Mouse (Mus musculus): ENCODE results near the gene Fbxl14. TPM values are rescaled to one million over a fixed set of nuclear protein-coding genes. Genes with fewer than 3 reads are reported as not detected.
"Not testable (repeated sequence)": the region's sequence is repeated elsewhere in the genome, so short reads cannot be mapped to it uniquely, and the experiment has no call there.

Gene Fbxl14
- polyA plus RNA-seq, 1 experiment from 2014 or later: 3.1 TPM

DNA sequence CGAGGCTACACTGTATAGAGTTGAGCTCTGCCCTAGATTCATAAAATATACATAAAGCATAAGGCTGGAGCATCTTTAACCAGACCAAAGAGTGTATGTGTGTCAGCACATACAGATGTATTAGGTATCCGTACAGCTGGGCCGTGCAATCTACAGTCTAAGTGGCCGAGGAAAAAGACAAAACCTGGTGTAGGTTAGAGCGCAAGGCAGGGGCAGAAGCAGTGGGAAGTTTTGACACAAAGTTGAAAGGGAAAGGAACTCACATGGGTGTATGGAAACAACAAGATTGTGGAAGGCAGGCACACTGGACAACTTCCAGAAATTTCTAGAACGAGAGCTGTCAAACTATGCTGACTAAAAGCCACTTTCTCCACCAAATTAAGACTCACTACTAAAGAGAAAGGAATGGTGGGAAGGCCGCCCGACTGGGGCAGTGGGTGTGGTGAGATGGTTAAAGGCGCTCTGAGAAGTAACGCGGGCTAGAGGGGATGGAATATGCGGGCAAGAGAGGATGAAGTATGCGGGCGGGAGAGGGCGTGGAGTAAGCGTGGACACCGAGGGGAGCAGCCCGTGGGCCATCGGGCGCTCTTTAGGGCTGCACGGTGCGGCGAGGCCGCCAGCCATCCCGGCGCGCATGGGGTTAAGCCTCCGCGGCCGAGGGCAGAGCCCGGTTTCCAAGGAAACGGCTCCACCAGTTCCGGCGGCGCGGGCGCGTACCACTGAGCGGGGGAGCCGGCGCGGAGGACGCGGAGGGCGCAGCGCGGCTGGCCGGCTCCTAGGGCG lies 717 bp upstream of the Fbxl14 start:
- H3K27me3 ChIP-seq (ENCODE audit: control insufficient read depth, insufficient read depth, low read length): no peaks in the 10 kb centered on the region
- DNase-seq (ENCODE audit: low spot score): peak; percentile 86
- no peaks in the 10 kb centered on the region for H3K9me3 ChIP-seq (ENCODE audit: control insufficient read depth, low read length)
- H3K36me3 ChIP-seq (replicated peaks; ENCODE audit: control insufficient read depth, insufficient read depth): peaks cover 15% of the 10 kb centered on the region; the same call in 1 of the 2 replicates
- peak; percentile 94 for ATAC-seq (ENCODE audit: low FRiP score)
- peak overlapping the region; percentile 94 for H3K4me3 ChIP-seq (replicated peaks; ENCODE audit: low read length)
- peak overlapping the region; percentile 94 for H3K9ac ChIP-seq
- H3K4me2 ChIP-seq (replicated peaks): peak overlapping the region; percentile 97
- peak overlapping the region; percentile 100 for H3K27ac ChIP-seq
- H3K4me1 ChIP-seq (replicated peaks; ENCODE audit: control insufficient read depth, insufficient read depth, low read length): peaks cover 27% of the 10 kb centered on the region
- 2% methylated on average over 44 of the region's 49 CpGs for WGBS

DNA sequence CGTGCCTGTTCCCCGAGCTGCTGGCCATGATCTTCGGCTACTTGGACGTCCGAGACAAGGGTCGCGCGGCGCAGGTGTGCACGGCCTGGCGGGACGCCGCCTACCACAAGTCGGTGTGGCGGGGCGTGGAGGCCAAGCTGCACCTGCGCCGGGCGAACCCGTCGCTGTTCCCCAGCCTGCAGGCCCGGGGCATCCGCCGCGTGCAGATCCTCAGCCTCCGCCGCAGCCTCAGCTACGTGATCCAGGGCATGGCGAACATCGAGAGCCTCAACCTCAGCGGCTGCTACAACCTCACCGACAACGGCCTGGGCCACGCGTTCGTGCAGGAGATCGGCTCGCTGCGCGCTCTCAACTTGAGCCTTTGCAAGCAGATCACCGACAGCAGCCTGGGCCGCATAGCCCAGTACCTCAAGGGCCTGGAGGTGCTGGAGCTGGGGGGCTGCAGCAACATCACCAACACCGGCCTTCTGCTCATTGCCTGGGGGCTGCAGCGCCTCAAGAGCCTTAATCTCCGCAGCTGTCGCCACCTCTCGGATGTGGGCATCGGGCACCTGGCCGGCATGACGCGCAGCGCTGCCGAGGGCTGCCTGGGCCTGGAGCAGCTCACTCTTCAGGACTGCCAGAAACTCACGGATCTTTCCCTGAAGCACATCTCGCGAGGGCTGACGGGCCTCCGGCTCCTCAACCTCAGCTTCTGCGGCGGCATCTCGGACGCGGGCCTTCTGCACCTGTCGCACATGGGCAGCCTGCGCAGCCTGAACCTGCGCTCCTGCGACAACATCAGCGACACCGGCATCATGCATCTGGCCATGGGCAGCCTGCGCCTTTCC lies 623 bp downstream of the Fbxl14 start:
- under 1% methylated on average over 60 of the region's 70 CpGs for WGBS
- DNase-seq (ENCODE audit: low spot score): no peak
- H3K4me1 ChIP-seq (replicated peaks; ENCODE audit: control insufficient read depth, insufficient read depth, low read length): peaks cover 30% of the 10 kb centered on the region
- H3K9ac ChIP-seq: peak overlapping the region; percentile 94
- ATAC-seq (ENCODE audit: low FRiP score): peak; percentile 10; the same call in 1 of the 2 replicates
- no peaks in the 10 kb centered on the region for H3K9me3 ChIP-seq (ENCODE audit: control insufficient read depth, low read length)
- peak overlapping the region; percentile 100 for H3K27ac ChIP-seq
- peak overlapping the region; percentile 97 for H3K4me2 ChIP-seq (replicated peaks)
- H3K36me3 ChIP-seq (replicated peaks; ENCODE audit: control insufficient read depth, insufficient read depth): peaks cover 22% of the 10 kb centered on the region
- no peaks in the 10 kb centered on the region for H3K27me3 ChIP-seq (ENCODE audit: control insufficient read depth, insufficient read depth, low read length)
- H3K4me3 ChIP-seq (replicated peaks; ENCODE audit: low read length): peak overlapping the region; percentile 94

DNA sequence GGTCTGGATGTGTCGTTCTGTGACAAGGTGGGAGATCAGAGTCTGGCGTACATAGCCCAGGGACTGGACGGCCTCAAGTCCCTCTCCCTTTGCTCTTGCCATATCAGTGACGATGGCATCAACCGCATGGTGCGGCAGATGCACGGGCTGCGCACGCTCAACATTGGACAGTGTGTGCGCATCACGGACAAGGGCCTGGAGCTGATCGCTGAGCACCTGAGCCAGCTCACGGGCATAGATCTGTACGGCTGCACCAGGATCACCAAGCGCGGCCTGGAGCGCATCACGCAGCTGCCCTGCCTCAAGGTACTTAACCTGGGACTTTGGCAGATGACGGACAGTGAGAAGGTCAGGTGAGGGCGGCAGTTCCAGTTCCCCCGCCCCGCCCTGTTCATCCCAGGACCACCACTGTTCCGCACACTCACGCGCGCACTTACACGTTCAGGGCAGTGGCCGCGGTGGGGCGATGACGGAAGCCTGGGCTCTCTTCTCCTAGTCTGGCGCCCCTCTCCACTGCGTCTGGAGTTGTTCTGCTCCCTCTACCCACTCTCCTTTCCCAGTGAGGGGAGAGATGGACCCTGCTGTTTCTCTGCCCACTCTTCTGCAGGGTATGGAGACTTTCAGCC lies 1.4 kb downstream of the Fbxl14 start:
- DNase-seq (ENCODE audit: low spot score): no peak
- peak overlapping the region; percentile 94 for H3K4me3 ChIP-seq (replicated peaks; ENCODE audit: low read length)
- peaks cover 33% of the 10 kb centered on the region for H3K4me1 ChIP-seq (replicated peaks; ENCODE audit: control insufficient read depth, insufficient read depth, low read length)
- peak; percentile 10; the same call in 1 of the 2 replicates for ATAC-seq (ENCODE audit: low FRiP score)
- no peaks in the 10 kb centered on the region for H3K9me3 ChIP-seq (ENCODE audit: control insufficient read depth, low read length)
- WGBS: 1% methylated on average over 33 of the region's 33 CpGs
- H3K36me3 ChIP-seq (replicated peaks; ENCODE audit: control insufficient read depth, insufficient read depth): peaks cover 22% of the 10 kb centered on the region
- peak overlapping the region; percentile 97 for H3K4me2 ChIP-seq (replicated peaks)
- H3K9ac ChIP-seq: peak overlapping the region; percentile 94
- no peaks in the 10 kb centered on the region for H3K27me3 ChIP-seq (ENCODE audit: control insufficient read depth, insufficient read depth, low read length)
- H3K27ac ChIP-seq: peak overlapping the region; percentile 100

DNA sequence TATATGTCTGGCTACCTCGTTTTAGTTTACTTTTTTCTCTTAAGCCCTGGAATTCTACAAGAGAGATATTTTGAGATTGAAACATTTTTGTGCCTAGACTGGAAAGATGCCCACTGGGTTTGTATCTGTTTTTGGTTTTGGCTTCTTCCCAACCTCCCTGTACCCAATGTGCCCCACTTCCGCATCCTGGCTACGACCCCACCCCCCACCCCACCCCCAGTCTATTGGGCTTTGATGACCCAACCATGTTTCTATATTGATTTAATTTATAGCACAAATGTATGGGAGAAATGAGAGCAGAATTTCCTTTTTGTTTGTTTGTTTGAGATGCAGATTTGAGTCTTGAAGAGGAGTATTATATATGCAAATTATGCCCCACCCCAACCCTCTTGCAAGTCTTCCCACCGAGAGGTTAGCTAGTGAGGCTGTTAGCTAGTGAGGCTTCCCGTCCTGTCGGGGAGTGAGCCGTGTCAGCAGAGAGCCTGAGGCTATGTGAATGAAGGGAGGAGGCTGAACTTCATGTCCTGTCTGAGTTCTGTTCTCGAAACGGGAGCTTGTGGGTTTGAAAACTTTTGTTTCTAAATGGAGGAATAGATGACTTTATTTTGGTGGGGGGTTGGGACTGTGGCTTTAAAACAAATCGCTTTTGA lies 2.4 kb downstream of the Fbxl14 start:
- not testable (repeated sequence) for ATAC-seq (ENCODE audit: low FRiP score); H3K9me3 ChIP-seq (ENCODE audit: control insufficient read depth, low read length); DNase-seq (ENCODE audit: low spot score); H3K27me3 ChIP-seq (ENCODE audit: control insufficient read depth, insufficient read depth, low read length); H3K27ac ChIP-seq
- Histone ChIP-seq H3K9ac (peak overlapping the region; percentile 94), H3K4me1 (replicated peaks; ENCODE audit: control insufficient read depth, insufficient read depth, low read length) (peaks cover 38% of the 10 kb centered on the region), H3K4me2 (replicated peaks) (peak overlapping the region; percentile 97), H3K36me3 (replicated peaks; ENCODE audit: control insufficient read depth, insufficient read depth) (peaks cover 22% of the 10 kb centered on the region), H3K4me3 (replicated peaks; ENCODE audit: low read length) (peak overlapping the region; percentile 94)
- 3% methylated on average over 10 of the region's 10 CpGs for WGBS

DNA sequence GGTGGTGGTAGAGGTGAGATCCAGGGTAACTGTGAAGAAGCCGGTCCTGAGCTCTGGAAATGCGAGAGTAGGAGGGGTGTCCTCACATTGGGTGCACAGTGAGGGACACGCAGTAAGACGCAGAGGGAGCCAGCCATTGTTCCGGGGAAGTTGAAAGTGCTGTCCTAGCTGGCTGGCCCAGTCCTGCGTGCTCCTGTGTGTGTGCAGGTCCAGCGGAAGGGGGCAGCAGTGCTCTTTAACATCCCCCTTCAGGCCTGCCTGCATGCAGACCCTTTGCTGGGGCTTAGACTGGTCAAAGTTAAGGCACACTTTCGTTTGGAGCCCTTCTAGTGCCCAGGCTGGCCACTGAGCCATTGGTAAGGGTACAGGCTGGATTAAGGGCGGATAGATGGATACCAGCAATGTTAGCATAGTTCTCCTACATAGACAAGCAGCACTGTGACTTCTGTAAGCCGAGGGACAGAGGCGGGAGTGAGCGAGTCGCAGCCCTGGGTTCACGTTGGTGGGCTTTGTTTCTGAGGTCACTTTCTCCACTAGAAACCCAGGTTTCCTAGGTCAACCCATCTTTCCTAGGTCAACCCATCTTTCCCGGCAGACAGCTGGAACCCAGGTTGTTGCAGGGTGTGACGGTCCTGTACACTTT lies 3.6 kb downstream of the Fbxl14 start:
- H3K4me1 ChIP-seq (replicated peaks; ENCODE audit: control insufficient read depth, insufficient read depth, low read length): peaks cover 35% of the 10 kb centered on the region
- H3K27ac ChIP-seq: no peak overlapping the region
- H3K9ac ChIP-seq: peak overlapping the region; percentile 49
- 33% methylated on average over 16 of the region's 16 CpGs for WGBS
- H3K36me3 ChIP-seq (replicated peaks; ENCODE audit: control insufficient read depth, insufficient read depth): peaks cover 22% of the 10 kb centered on the region
- H3K27me3 ChIP-seq (ENCODE audit: control insufficient read depth, insufficient read depth, low read length): no peaks in the 10 kb centered on the region
- ATAC-seq (ENCODE audit: low FRiP score): no peak
- H3K4me2 ChIP-seq (replicated peaks): peak overlapping the region; percentile 97
- peak; percentile 61 for DNase-seq (ENCODE audit: low spot score)
- no peaks in the 10 kb centered on the region for H3K9me3 ChIP-seq (ENCODE audit: control insufficient read depth, low read length)
- peak overlapping the region; percentile 94 for H3K4me3 ChIP-seq (replicated peaks; ENCODE audit: low read length)

DNA sequence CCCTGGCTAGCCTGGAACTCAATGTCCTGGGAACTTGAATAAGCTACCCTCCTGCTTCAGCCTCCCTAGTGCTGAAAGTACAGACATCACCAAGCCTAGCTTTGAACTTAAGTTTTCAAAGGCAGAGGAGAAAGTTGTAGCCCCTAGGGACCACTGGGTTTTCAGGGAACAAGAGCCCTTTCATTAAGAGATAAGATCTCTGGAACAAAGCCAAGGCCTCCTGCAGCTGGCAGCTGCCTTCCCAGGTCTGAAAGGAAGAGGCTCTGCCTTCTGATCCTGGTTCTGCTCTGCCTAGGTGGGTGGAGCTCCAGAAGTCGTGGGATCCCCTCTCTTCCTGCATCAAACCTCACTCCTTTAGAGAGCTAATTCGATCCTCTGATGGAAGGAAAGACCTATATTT lies 6.0 kb downstream of the Fbxl14 start:
- 12% methylated on average over 2 of the region's 2 CpGs for WGBS
- H3K36me3 ChIP-seq (replicated peaks; ENCODE audit: control insufficient read depth, insufficient read depth): peaks cover 22% of the 10 kb centered on the region
- peaks cover 35% of the 10 kb centered on the region for H3K4me1 ChIP-seq (replicated peaks; ENCODE audit: control insufficient read depth, insufficient read depth, low read length)
- no peaks in the 10 kb centered on the region for H3K9me3 ChIP-seq (ENCODE audit: control insufficient read depth, low read length)
- DNase-seq (ENCODE audit: low spot score) (no peak), ATAC-seq (ENCODE audit: low FRiP score) (no peak)
- no peak overlapping the region for H3K27ac ChIP-seq
- H3K27me3 ChIP-seq (ENCODE audit: control insufficient read depth, insufficient read depth, low read length): no peaks in the 10 kb centered on the region
- no peak overlapping the region for H3K4me2 ChIP-seq (replicated peaks)
- no peak overlapping the region for H3K4me3 ChIP-seq (replicated peaks; ENCODE audit: low read length)
- no peak overlapping the region for H3K9ac ChIP-seq

DNA sequence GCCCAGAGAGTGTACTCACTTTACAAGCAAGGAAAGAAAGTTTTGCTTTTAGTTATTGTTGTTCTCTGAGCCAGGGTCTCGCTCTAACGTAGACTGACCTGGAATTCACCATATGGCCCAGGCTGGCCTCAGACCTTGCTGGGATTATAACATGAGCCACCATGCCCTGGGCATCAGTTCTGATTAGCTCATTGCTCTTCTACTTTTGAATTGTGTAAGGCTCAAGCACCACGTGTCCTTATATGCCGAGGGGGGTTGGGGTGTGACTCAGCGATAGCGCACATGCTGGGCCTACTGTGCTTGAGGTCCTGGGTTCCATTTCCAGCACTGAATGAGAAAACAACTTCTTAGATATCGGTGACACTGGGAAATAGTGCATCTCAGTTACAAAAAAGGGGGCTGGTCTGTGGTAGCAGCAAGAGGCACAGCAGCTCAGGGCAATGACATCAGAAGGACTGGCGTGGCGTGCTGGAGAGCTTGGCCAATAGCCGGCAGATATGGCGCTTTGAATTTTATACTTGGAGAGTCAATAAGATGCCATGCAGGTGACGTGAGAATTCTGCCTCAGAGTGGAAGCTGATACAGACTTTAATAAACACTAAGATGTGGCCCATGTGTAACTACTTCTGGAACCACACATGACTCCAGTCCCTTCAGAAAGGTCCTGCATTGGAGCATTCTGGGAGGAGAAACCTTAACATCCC lies 7.1 kb downstream of the Fbxl14 start:
- H3K4me2 ChIP-seq (replicated peaks): no peak overlapping the region
- H3K36me3 ChIP-seq (replicated peaks; ENCODE audit: control insufficient read depth, insufficient read depth): peaks cover 16% of the 10 kb centered on the region
- ATAC-seq (ENCODE audit: low FRiP score): no peak
- H3K9ac ChIP-seq: 0 out of 2 replicates have a peak overlapping the region, but pooled peaks have one; percentile 5
- H3K4me3 ChIP-seq (replicated peaks; ENCODE audit: low read length): no peak overlapping the region
- no peaks in the 10 kb centered on the region for H3K9me3 ChIP-seq (ENCODE audit: control insufficient read depth, low read length)
- WGBS: 85% methylated on average over 12 of the region's 12 CpGs
- DNase-seq (ENCODE audit: low spot score): no peak
- H3K4me1 ChIP-seq (replicated peaks; ENCODE audit: control insufficient read depth, insufficient read depth, low read length): peaks cover 44% of the 10 kb centered on the region
- no peak overlapping the region for H3K27ac ChIP-seq
- H3K27me3 ChIP-seq (ENCODE audit: control insufficient read depth, insufficient read depth, low read length): no peaks in the 10 kb centered on the region

DNA sequence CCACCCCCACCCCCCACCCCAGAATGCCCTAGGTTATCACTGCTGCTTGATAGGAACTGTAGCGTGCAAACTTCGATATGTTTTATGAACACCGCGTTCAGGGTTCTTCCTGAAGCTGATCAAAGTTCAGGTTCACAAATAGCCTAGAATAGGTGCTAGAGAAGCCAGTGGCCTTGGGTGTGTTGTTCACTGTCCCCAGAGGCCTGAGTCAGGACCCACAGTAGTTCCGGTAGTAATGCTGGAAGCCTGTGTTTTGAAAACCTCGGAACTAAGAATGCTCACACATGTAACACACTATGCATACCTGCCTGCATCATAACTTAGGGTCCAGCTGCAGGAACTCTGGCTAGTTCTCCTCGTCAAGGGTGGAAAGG lies 7.6 kb downstream of the Fbxl14 start:
- Histone ChIP-seq H3K36me3 (replicated peaks; ENCODE audit: control insufficient read depth, insufficient read depth) (peaks cover 16% of the 10 kb centered on the region), H3K4me3 (replicated peaks; ENCODE audit: low read length) (no peak overlapping the region), H3K4me1 (replicated peaks; ENCODE audit: control insufficient read depth, insufficient read depth, low read length) (peaks cover 43% of the 10 kb centered on the region), H3K4me2 (replicated peaks) (no peak overlapping the region), H3K9me3 (ENCODE audit: control insufficient read depth, low read length) (no peaks in the 10 kb centered on the region), H3K27ac (no peak overlapping the region), H3K27me3 (ENCODE audit: control insufficient read depth, insufficient read depth, low read length) (no peaks in the 10 kb centered on the region), H3K9ac (no peak overlapping the region)
- no peak for DNase-seq (ENCODE audit: low spot score)
- whole genome bisulfite sequencing: 93% methylated on average over 7 of the region's 7 CpGs
- no peak for ATAC-seq (ENCODE audit: low FRiP score)
